In the genomic region with DNA sequence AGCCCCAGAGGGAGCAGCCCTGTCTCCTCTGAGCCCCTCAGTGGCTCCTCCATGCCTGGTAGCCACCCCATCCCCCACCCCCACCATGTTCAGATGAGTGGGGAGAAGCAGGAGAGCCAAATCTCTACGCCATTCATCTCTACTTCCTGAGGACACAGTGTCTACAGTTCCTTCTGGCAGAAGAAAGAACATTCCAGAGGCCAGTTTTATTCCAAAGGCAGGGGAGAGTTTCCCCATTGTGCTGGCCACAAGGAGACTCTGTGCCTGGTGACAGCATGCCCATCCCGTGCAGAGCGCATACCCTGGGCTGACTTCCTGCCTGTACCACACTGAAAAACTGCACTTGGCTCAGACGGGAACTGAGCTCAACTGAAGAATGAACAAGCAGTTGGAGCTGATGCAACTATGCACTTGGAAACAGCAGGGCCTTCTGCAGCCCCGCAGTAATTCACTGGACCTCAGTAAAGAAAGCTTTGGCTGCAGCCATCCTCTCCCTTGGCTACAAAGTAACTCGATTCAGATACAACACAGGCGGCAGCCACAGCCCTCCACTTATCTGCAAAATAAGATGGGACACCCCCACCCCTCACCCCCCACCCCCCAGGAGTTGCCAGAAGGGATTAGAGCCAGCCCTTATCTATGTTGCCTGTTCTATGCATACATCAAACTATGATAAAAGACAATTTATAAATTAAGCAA, we compare ENCODE assay signal across 8 mouse cellular contexts. TPM values are rescaled to one million over a fixed set of nuclear protein-coding genes. Genes with fewer than 3 reads are reported as not detected.
A peak's percentile ranks its signal among the peaks of the same experiment; 100 is the strongest.
DNase-seq lines count a peak whose midpoint lies in the region; ATAC-seq lines count a peak whose summit lies in the region.

No protein-coding gene starts in this region.

- H3K4me1 ChIP-seq in intestine, embryonic 16.5 days (ENCODE audit: control insufficient read depth, insufficient read depth, low read length): peaks cover 7% of the 10 kb centered on the region
- no peaks in the 10 kb centered on the region for H3K4me1 ChIP-seq in midbrain, embryonic 14.5 days (ENCODE audit: control insufficient read depth, insufficient read depth, low read length)

- H3K27ac ChIP-seq in intestine, embryonic 16.5 days (ENCODE audit: low read length): peak overlapping the region; percentile 63
- peak overlapping the region; percentile 38; the same call in 1 of the 2 replicates for H3K27ac ChIP-seq in midbrain, embryonic 14.5 days (replicated peaks; ENCODE audit: low read depth, low read length)

- 0 out of 2 replicates have a peak, but pooled peaks cover 3% of the 10 kb centered on the region for H3K27me3 ChIP-seq in intestine, embryonic 16.5 days (replicated peaks; ENCODE audit: control insufficient read depth, insufficient read depth, low read length)
- no peaks in the 10 kb centered on the region for H3K27me3 ChIP-seq in midbrain, embryonic 14.5 days (ENCODE audit: control insufficient read depth, insufficient read depth, low read length)

- no peak overlapping the region for H3K4me2 ChIP-seq in intestine, embryonic 16.5 days (ENCODE audit: low read depth, low read length)
- no peak overlapping the region for H3K4me2 ChIP-seq in midbrain, embryonic 14.5 days (ENCODE audit: low read length)

- no peak overlapping the region for H3K4me3 ChIP-seq in intestine, embryonic 16.5 days (ENCODE audit: low read length)
- no peak overlapping the region for H3K4me3 ChIP-seq in midbrain, embryonic 14.5 days (replicated peaks; ENCODE audit: low read depth, low read length)

- no peaks in the 10 kb centered on the region for H3K36me3 ChIP-seq in intestine, embryonic 16.5 days (ENCODE audit: control insufficient read depth, insufficient read depth, low read length)
- no peaks in the 10 kb centered on the region for H3K36me3 ChIP-seq in midbrain, embryonic 14.5 days (ENCODE audit: control insufficient read depth, insufficient read depth, low read length)

- H3K9me3 ChIP-seq in intestine, embryonic 16.5 days (ENCODE audit: control insufficient read depth, low read length): no peaks in the 10 kb centered on the region
- no peaks in the 10 kb centered on the region for H3K9me3 ChIP-seq in midbrain, embryonic 14.5 days (ENCODE audit: control insufficient read depth, low read length)

- peak; percentile 60 for ATAC-seq in intestine, embryonic 16.5 days
- ATAC-seq in midbrain, embryonic 14.5 days (ENCODE audit: low FRiP score, low TSS enrichment): peak; percentile 53; the same call in 1 of the 2 replicates
- ATAC-seq in erythroid progenitor cell, adult 5-6 weeks (replicated peaks; ENCODE audit: low FRiP score, poor library complexity, severe bottlenecking): no peak

- H3K9ac ChIP-seq in intestine, embryonic 16.5 days (ENCODE audit: low read depth, low read length): no peak overlapping the region
- no peak overlapping the region for H3K9ac ChIP-seq in midbrain, embryonic 14.5 days (replicated peaks; ENCODE audit: low read length)

- DNase-seq in adrenal gland, postnatal 14 days: peak; percentile 60
- DNase-seq in adrenal gland, postnatal 4 days (ENCODE audit: low spot score in 2 of 2): no peak
- peak; percentile 16 to 27 for DNase-seq in cerebellum, postnatal 25 days
- peak; percentile 71 to 85 for DNase-seq in heart, adult 18-20 months
- DNase-seq in left cerebral cortex, adult 18-20 months (ENCODE audit: low spot score in 2 of 2): peak; percentile 23 to 28
- DNase-seq in midbrain, embryonic 14.5 days: peak; percentile 43

- 21% methylated on average over 7 of the region's 7 CpGs for WGBS in intestine, embryonic 16.5 days
- WGBS in midbrain, embryonic 14.5 days: 47% methylated on average over 7 of the region's 7 CpGs

RNA-seq across cellular contexts. Expression of a gene that starts 20.6 kb away (rescaled TPM):
- total RNA-seq in adrenal gland, postnatal 14 days (2021): 114 and 117 TPM in 2 replicates
- 100 to 1,000 TPM; 233 TPM for total RNA-seq in adrenal gland, postnatal 4 days (2021)
- 10 to 100 TPM; 14.4 to 16.1 TPM for total RNA-seq in heart, adult 18-20 months (2021)
- polyA plus RNA-seq in intestine, embryonic 16.5 days (2015; fragmentation: Nextera tagmentation; extraction: Ambion mirVana): 1.8 and 2.4 TPM in 2 replicates
- total RNA-seq in left cerebral cortex, adult 18-20 months (2021): 1 to 10 TPM; 1.7 to 1.8 TPM
- 0.45 and 0.66 TPM in 2 replicates for polyA plus RNA-seq in midbrain, embryonic 14.5 days (2014; fragmentation: Nextera tagmentation; extraction: Ambion mirVana)
- total RNA-seq in erythroid progenitor cell, adult 5-6 weeks (2015; ENCODE audit: low replicate concordance): 1.3 TPM in 1 of 2 replicates, not detected in the other
- 0.39 TPM in 1 of 2 replicates, not detected in the other for total RNA-seq in erythroid progenitor cell, adult 5-6 weeks (2017; ENCODE audit: low replicate concordance)

RNA-seq across cellular contexts. Expression of a gene that starts 24.0 kb away (rescaled TPM):
- not detected in 2 replicates for total RNA-seq in adrenal gland, postnatal 14 days (2021)
- not detected for total RNA-seq in adrenal gland, postnatal 4 days (2021)
- total RNA-seq in heart, adult 18-20 months (2021): not detected
- polyA plus RNA-seq in intestine, embryonic 16.5 days (2015; fragmentation: Nextera tagmentation; extraction: Ambion mirVana): not detected in 2 replicates
- not detected for total RNA-seq in left cerebral cortex, adult 18-20 months (2021)
- not detected in 2 replicates for polyA plus RNA-seq in midbrain, embryonic 14.5 days (2014; fragmentation: Nextera tagmentation; extraction: Ambion mirVana)
- not detected in 2 replicates for total RNA-seq in erythroid progenitor cell, adult 5-6 weeks (2015; ENCODE audit: low replicate concordance)
- not detected in 2 replicates for total RNA-seq in erythroid progenitor cell, adult 5-6 weeks (2017; ENCODE audit: low replicate concordance)

RNA-seq across cellular contexts. Expression of a gene that starts 48.1 kb away (rescaled TPM):
- 1.6 and 2.4 TPM in 2 replicates for total RNA-seq in adrenal gland, postnatal 14 days (2021)
- total RNA-seq in adrenal gland, postnatal 4 days (2021): 1 to 10 TPM; 6.5 to 8.5 TPM
- under 1 TPM in 1 of 2 experiments, not detected in 1; 0.31 TPM for total RNA-seq in heart, adult 18-20 months (2021)
- 6.7 and 7.8 TPM in 2 replicates for polyA plus RNA-seq in intestine, embryonic 16.5 days (2015; fragmentation: Nextera tagmentation; extraction: Ambion mirVana)
- 100 to 1,000 TPM; 127 to 142 TPM for total RNA-seq in left cerebral cortex, adult 18-20 months (2021)
- polyA plus RNA-seq in midbrain, embryonic 14.5 days (2014; fragmentation: Nextera tagmentation; extraction: Ambion mirVana): 143 and 173 TPM in 2 replicates
- total RNA-seq in erythroid progenitor cell, adult 5-6 weeks (2015; ENCODE audit: low replicate concordance): not detected in 2 replicates
- total RNA-seq in erythroid progenitor cell, adult 5-6 weeks (2017; ENCODE audit: low replicate concordance): not detected in 2 replicates

Comparison
In these comparisons a context has a peak if more than half of its experiments do, and no peak if none do; other contexts are left out.
1. DNase-seq: peak in adrenal gland, postnatal 14 days (single experiment), cerebellum, postnatal 25 days (2 of 2), heart, adult 18-20 months (2 of 2), left cerebral cortex, adult 18-20 months (2 of 2) and midbrain, embryonic 14.5 days (single experiment); none in adrenal gland, postnatal 4 days (0 of 2).
2. RNA of a gene that starts 20.6 kb away (total RNA-seq): 233 TPM in adrenal gland, postnatal 4 days, 114 to 117 TPM in adrenal gland, postnatal 14 days and 14.4 to 16.1 TPM in heart, adult 18-20 months; 1.7 to 1.8 TPM in left cerebral cortex, adult 18-20 months and 0.39 to 1.3 TPM in erythroid progenitor cell, adult 5-6 weeks; every median in the first group is over 4 times any median in the second.
3. RNA of a gene that starts 48.1 kb away (total RNA-seq): 127 to 142 TPM in left cerebral cortex, adult 18-20 months; 6.5 to 8.5 TPM in adrenal gland, postnatal 4 days, 1.6 to 2.4 TPM in adrenal gland, postnatal 14 days, 0.31 TPM in heart, adult 18-20 months and not detected in erythroid progenitor cell, adult 5-6 weeks; every median in the first group is over 10 times any median in the second.